Mouse (Mus musculus): ENCODE measurements at regions not wholly inside any gene's neighbourhood (a gene's known extent, or its start where the extent isn't known, plus 50 kb on each side); places are given as distances from the start of the nearest gene placed in this dataset.

GRCm38 (mm10) chr8:127809203-127810155 is 548.9 kb upstream of the Nrp1 start:
- no peak for DNase-seq (ENCODE audit: low read depth in 2 of 2, low spot score in 2 of 2)

- no peak for DNase-seq (ENCODE audit: low read depth in 2 of 2, low spot score in 2 of 2)
Observed at GRCm38 (mm10) chr8:127811338-127811737, 547.1 kb upstream of the Nrp1 start.

GRCm38 (mm10) chr8:127814785-127815523 is 543.5 kb upstream of the Nrp1 start:
- peak in 1 of 2 experiments; percentile 4 for DNase-seq (ENCODE audit: low read depth in 2 of 2, low spot score in 2 of 2)

- DNase-seq (ENCODE audit: low read depth in 2 of 2, low spot score in 2 of 2) = no peak
Observed at GRCm38 (mm10) chr8:127820741-127821170, 537.6 kb upstream of the Nrp1 start.

GRCm38 (mm10) chr8:127821646-127822045 is 536.8 kb upstream of the Nrp1 start:
- no peak for DNase-seq (ENCODE audit: low read depth in 2 of 2, low spot score in 2 of 2)

- DNase-seq (ENCODE audit: low read depth in 2 of 2, low spot score in 2 of 2) = no peak
Observed at GRCm38 (mm10) chr8:127825041-127825440, 533.4 kb upstream of the Nrp1 start.

- no peak for DNase-seq (ENCODE audit: low read depth in 2 of 2, low spot score in 2 of 2)
Observed at GRCm38 (mm10) chr8:127827826-127828225, 530.6 kb upstream of the Nrp1 start.

GRCm38 (mm10) chr8:127829659-127830058 is 528.7 kb upstream of the Nrp1 start:
- DNase-seq (ENCODE audit: low read depth in 2 of 2, low spot score in 2 of 2) = no peak

- DNase-seq (ENCODE audit: low read depth in 2 of 2, low spot score in 2 of 2) = no peak
Observed at GRCm38 (mm10) chr8:127834006-127834405, 524.4 kb upstream of the Nrp1 start.

GRCm38 (mm10) chr8:127836410-127837206 is 521.8 kb upstream of the Nrp1 start:
- DNase-seq (ENCODE audit: low read depth in 2 of 2, low spot score in 2 of 2) = no peak

GRCm38 (mm10) chr8:127838311-127838710 is 520.1 kb upstream of the Nrp1 start:
- DNase-seq (ENCODE audit: low read depth in 2 of 2, low spot score in 2 of 2) = no peak

- no peak for DNase-seq (ENCODE audit: low read depth in 2 of 2, low spot score in 2 of 2)
Observed at GRCm38 (mm10) chr8:127847332-127848018, 510.9 kb upstream of the Nrp1 start.

- DNase-seq (ENCODE audit: low read depth in 2 of 2, low spot score in 2 of 2) = no peak
Observed at GRCm38 (mm10) chr8:127849926-127850325, 508.5 kb upstream of the Nrp1 start.

GRCm38 (mm10) chr8:127855653-127856300 is 502.6 kb upstream of the Nrp1 start:
- DNase-seq (ENCODE audit: low read depth in 2 of 2, low spot score in 2 of 2) = no peak

- no peak for DNase-seq (ENCODE audit: low read depth in 2 of 2, low spot score in 2 of 2)
Observed at GRCm38 (mm10) chr8:127856351-127857135, 501.9 kb upstream of the Nrp1 start.

- no peak for DNase-seq (ENCODE audit: low read depth in 2 of 2, low spot score in 2 of 2)
Observed at GRCm38 (mm10) chr8:127859036-127859435, 499.4 kb upstream of the Nrp1 start.

- no peak for DNase-seq (ENCODE audit: low read depth in 2 of 2, low spot score in 2 of 2)
Observed at GRCm38 (mm10) chr8:127860376-127860775, 498.0 kb upstream of the Nrp1 start.

- no peak for DNase-seq (ENCODE audit: low read depth in 2 of 2, low spot score in 2 of 2)
Observed at GRCm38 (mm10) chr8:127860891-127861290, 497.5 kb upstream of the Nrp1 start.

GRCm38 (mm10) chr8:127884641-127885040 is 473.8 kb upstream of the Nrp1 start:
- DNase-seq (ENCODE audit: low read depth in 2 of 2, low spot score in 2 of 2) = no peak

All from CD8-positive naive resting alpha-beta T cell, adult 2 months (primary cell).